Mouse (Mus musculus) heart, embryonic 14.5 days (tissue): Measurements from ENCODE around the gene Alg14. TPM values are rescaled to one million over a fixed set of nuclear protein-coding genes. Genes with fewer than 3 reads are reported as not detected.

Experiments used
- ATAC-seq: fragments of 200-750 bp; cut with Nextera tagmentation; 2 replicates; pipeline ENCODE4 v1.8.0; 2017; ENCODE audit warnings: low read depth, moderate TSS enrichment; ENCODE audit not compliant: insufficient number of reproducible peaks, insufficient read depth, low FRiP score
- H3K27ac ChIP-seq, 2 experiments: fragments of 200-500 bp in 1 of 2; fragments of 300-500 bp in 1 of 2; sonication (generic) in 1 of 2; replicated peaks in 1 of 2; 2 replicates each; pipeline ENCODE4 v1.5.1; 2012 to 2014; ENCODE audit warnings: low read depth in 2 of 2, low read length in 2 of 2, control low read depth in 1 of 2, mild to moderate bottlenecking in 1 of 2, mixed read lengths in 1 of 2; ENCODE audit not compliant: control insufficient read depth in 1 of 2, insufficient read depth in 1 of 2
- H3K27me3 ChIP-seq: fragments of 300-500 bp; sonication (generic); 2 replicates; pipeline ENCODE4 v1.6.1; 2014; ENCODE audit warnings: mild to moderate bottlenecking, low read length, control low read depth; ENCODE audit not compliant: control insufficient read depth, insufficient read depth
- H3K36me3 ChIP-seq: fragments of 300-500 bp; sonication (generic); 2 replicates; pipeline ENCODE4 v1.6.1; 2014; ENCODE audit warnings: mild to moderate bottlenecking, control low read depth, low read length, mixed read lengths; ENCODE audit not compliant: control insufficient read depth, insufficient read depth
- H3K4me1 ChIP-seq, 2 experiments: fragments of 200-500 bp in 1 of 2; fragments of 300-500 bp in 1 of 2; sonication (generic) in 1 of 2; 2 replicates each; pipeline ENCODE4 v1.6.1; 2012 to 2014; ENCODE audit warnings: low read length in 2 of 2, control low read depth in 1 of 2, mixed read lengths in 1 of 2; ENCODE audit not compliant: control insufficient read depth in 2 of 2, insufficient read depth in 2 of 2
- H3K4me2 ChIP-seq: fragments of 300-500 bp; sonication (generic); 2 replicates; pipeline ENCODE4 v1.6.1; 2014; ENCODE audit warnings: mild to moderate bottlenecking, low read length
- H3K4me3 ChIP-seq, 2 experiments: fragments of 200-500 bp in 1 of 2; fragments of 300-500 bp in 1 of 2; sonication (generic) in 1 of 2; 2 replicates each; pipeline ENCODE4 v1.5.1; 2012 to 2014; ENCODE audit warnings: low read length in 2 of 2, mild to moderate bottlenecking in 2 of 2, control low read depth in 1 of 2, low read depth in 1 of 2, moderate library complexity in 1 of 2; ENCODE audit not compliant: control insufficient read depth in 1 of 2, insufficient read depth in 1 of 2
- H3K9ac ChIP-seq: fragments of 300-500 bp; sonication (generic); 2 replicates; pipeline ENCODE4 v1.6.1; 2014; ENCODE audit warnings: mild to moderate bottlenecking, low read length
- H3K9me3 ChIP-seq: fragments of 300-500 bp; sonication (generic); 2 replicates; pipeline ENCODE4 v1.6.1; 2016; ENCODE audit warnings: low read length, control low read depth; ENCODE audit not compliant: control insufficient read depth
- WGBS: fragments of 180-500 bp; shearing (Covaris S2); extraction: QIAGEN DNeasy Blood & Tissue Kit; methylation state at CpG from one replicate; pipeline ENCODE4 v1.1.7; 2014; 5-methylcytosine and 5-hydroxymethylcytosine counted together
- polyA plus RNA-seq: library from polyadenylated mRNA; unstranded; fragments of >200 nt; fragmentation: Nextera tagmentation; extraction: Ambion mirVana; gene quantifications from 2 replicates; pipeline ENCODE4 v1.2.1, GENCODE M21; 2014

The Alg14 gene
- polyA plus RNA-seq, 1 experiment from 2014 or later, result 41.9 TPM

GRCm38 (mm10) chr3:121370301-121370700 lies 78.7 kb downstream of the Alg14 start:
- WGBS, result 80% methylated on average over 13 of the region's 13 CpGs
- Histone ChIP-seq H3K9ac (no peak overlapping the region), H3K27me3 (no peaks in the 10 kb centered on the region), H3K4me3 (no peak overlapping the region), H3K27ac (no peak overlapping the region), H3K36me3 (no peaks in the 10 kb centered on the region), H3K9me3 (no peaks in the 10 kb centered on the region), H3K4me1 (peaks cover 8 to 11% of the 10 kb centered on the region in 2 experiments; a peak in 2 of 4 replicates), H3K4me2 (no peak overlapping the region)
- no peak for ATAC-seq

- Histone ChIP-seq H3K9me3 (no peaks in the 10 kb centered on the region), H3K4me3 (no peak overlapping the region), H3K27ac (peak overlapping the region in 1 of 2 experiments; percentile 41; a peak in 2 of 4 replicates), H3K9ac (no peak overlapping the region), H3K4me2 (no peak overlapping the region), H3K27me3 (no peaks in the 10 kb centered on the region), H3K36me3 (no peaks in the 10 kb centered on the region), H3K4me1 (peaks cover 8 to 11% of the 10 kb centered on the region in 2 experiments; a peak in 2 of 4 replicates)
- no peak for ATAC-seq
- WGBS, result 48% methylated on average over 12 of the region's 12 CpGs
These were observed 79.4 kb downstream of the Alg14 start for GRCm38 (mm10) chr3:121370830-121371526.

GRCm38 (mm10) chr3:121371527-121372220 lies 80.1 kb downstream of the Alg14 start:
- no peak overlapping the region for H3K4me3 ChIP-seq
- WGBS, result 56% methylated on average over 8 of the region's 8 CpGs
- ATAC-seq, result no peak
- no peaks in the 10 kb centered on the region for H3K27me3 ChIP-seq
- peak overlapping the region; percentile 2 to 10; a peak in 3 of 4 replicates for H3K27ac ChIP-seq
- peaks cover 8 to 11% of the 10 kb centered on the region in 2 experiments; a peak in 2 of 4 replicates for H3K4me1 ChIP-seq
- H3K36me3 ChIP-seq, result no peaks in the 10 kb centered on the region
- H3K4me2 ChIP-seq, result no peak overlapping the region
- no peaks in the 10 kb centered on the region for H3K9me3 ChIP-seq
- H3K9ac ChIP-seq, result no peak overlapping the region

GRCm38 (mm10) chr3:121373897-121374441 lies 82.4 kb downstream of the Alg14 start:
- Histone ChIP-seq H3K36me3 (no peaks in the 10 kb centered on the region), H3K4me3 (no peak overlapping the region), H3K27me3 (no peaks in the 10 kb centered on the region), H3K9me3 (no peaks in the 10 kb centered on the region), H3K9ac (no peak overlapping the region), H3K4me2 (no peak overlapping the region), H3K4me1 (peaks cover 8 to 14% of the 10 kb centered on the region in 2 experiments; a peak in 2 of 4 replicates), H3K27ac (peak overlapping the region in 1 of 2 experiments; percentile 41; a peak in 1 of 4 replicates)
- ATAC-seq, result no peak
- 37% methylated on average over 9 of the region's 9 CpGs for WGBS

GRCm38 (mm10) chr3:121375541-121376129 lies 84.1 kb downstream of the Alg14 start:
- Histone ChIP-seq H3K9me3 (no peaks in the 10 kb centered on the region), H3K27me3 (no peaks in the 10 kb centered on the region), H3K27ac (no peak overlapping the region), H3K4me1 (peaks cover 8 to 12% of the 10 kb centered on the region in 2 experiments; a peak in 2 of 4 replicates), H3K4me3 (no peak overlapping the region), H3K9ac (no peak overlapping the region), H3K4me2 (no peak overlapping the region), H3K36me3 (no peaks in the 10 kb centered on the region)
- no peak for ATAC-seq
- WGBS, result 64% methylated on average over 7 of the region's 7 CpGs

GRCm38 (mm10) chr3:121378708-121379612 lies 87.4 kb downstream of the Alg14 start:
- no peak overlapping the region for H3K9ac ChIP-seq
- H3K4me1 ChIP-seq, result peaks cover 4 to 6% of the 10 kb centered on the region in 2 experiments; a peak in 1 of 4 replicates
- H3K4me2 ChIP-seq, result no peak overlapping the region
- no peak; the same call in 1 of the 2 replicates for ATAC-seq
- H3K36me3 ChIP-seq, result no peaks in the 10 kb centered on the region
- H3K4me3 ChIP-seq, result no peak overlapping the region
- H3K9me3 ChIP-seq, result no peaks in the 10 kb centered on the region
- H3K27me3 ChIP-seq, result no peaks in the 10 kb centered on the region
- WGBS, result 72% methylated on average over 15 of the region's 15 CpGs
- H3K27ac ChIP-seq, result no peak overlapping the region
